Mouse (Mus musculus): ENCODE results near the gene Pde1b. TPM values are rescaled to one million over a fixed set of nuclear protein-coding genes. Genes with fewer than 3 reads are reported as not detected.

Gene Pde1b
- total and polyA plus RNA-seq, 3 experiments = 0.99 to 2.8 (median 1.0) TPM

GRCm38 (mm10) chr15:103472265-103472664 is 30.6 kb upstream of the Pde1b start:
- no peaks in the 10 kb centered on the region for H3K27me3 ChIP-seq (ENCODE audit: control insufficient read depth, insufficient read depth, low read length)
- intact Hi-C loops (cut with DNase I) = no loop called here
- no peaks in the 10 kb centered on the region for H3K4me1 ChIP-seq (ENCODE audit: control insufficient read depth, insufficient read depth, low read length)
- no peak for DNase-seq
- H3K36me3 ChIP-seq (ENCODE audit: control insufficient read depth, insufficient read depth, low read length) = no peaks in the 10 kb centered on the region
- TF ChIP-seq POLR2A (IDR thresholded peaks at IDR 0.05; ENCODE audit: insufficient read depth, low read depth, low read length) = no peak
- TF ChIP-seq EP300 (IDR thresholded peaks at IDR 0.05; ENCODE audit: insufficient read depth, low read depth, low read length) = no peak
- WGBS = 74% methylated on average over 3 of the region's 3 CpGs
- no peak overlapping the region for H3K4me3 ChIP-seq
- H3K9ac ChIP-seq (ENCODE audit: low read depth, low read length) = no peak overlapping the region
- no peaks in the 10 kb centered on the region for H3K79me2 ChIP-seq (replicated peaks; ENCODE audit: control insufficient read depth, insufficient read depth, low read length)
- H3K27ac ChIP-seq = no peak overlapping the region

- no peak overlapping the region for H3K9ac ChIP-seq (ENCODE audit: low read depth, low read length)
- no peaks in the 10 kb centered on the region for H3K36me3 ChIP-seq (ENCODE audit: control insufficient read depth, insufficient read depth, low read length)
- H3K79me2 ChIP-seq (replicated peaks; ENCODE audit: control insufficient read depth, insufficient read depth, low read length) = no peaks in the 10 kb centered on the region
- DNase-seq = no peak
- H3K27me3 ChIP-seq (ENCODE audit: control insufficient read depth, insufficient read depth, low read length) = no peaks in the 10 kb centered on the region
- intact Hi-C loops (cut with DNase I) = no loop called here
- H3K4me1 ChIP-seq (ENCODE audit: control insufficient read depth, insufficient read depth, low read length) = no peaks in the 10 kb centered on the region
- H3K4me3 ChIP-seq = no peak overlapping the region
- no peak for TF ChIP-seq EP300 (IDR thresholded peaks at IDR 0.05; ENCODE audit: insufficient read depth, low read depth, low read length)
- no peak for TF ChIP-seq POLR2A (IDR thresholded peaks at IDR 0.05; ENCODE audit: insufficient read depth, low read depth, low read length)
- no peak for TF ChIP-seq CTCF (IDR thresholded peaks at IDR 0.05)
- no peak overlapping the region for H3K27ac ChIP-seq
- WGBS = 87% methylated on average over 7 of the region's 7 CpGs
Observed at GRCm38 (mm10) chr15:103473182-103473581, 29.7 kb upstream of the Pde1b start.

- no peaks in the 10 kb centered on the region for H3K27me3 ChIP-seq (ENCODE audit: control insufficient read depth, insufficient read depth, low read length)
- H3K36me3 ChIP-seq (ENCODE audit: control insufficient read depth, insufficient read depth, low read length) = no peaks in the 10 kb centered on the region
- no peaks in the 10 kb centered on the region for H3K4me1 ChIP-seq (ENCODE audit: control insufficient read depth, insufficient read depth, low read length)
- no peak overlapping the region for H3K9ac ChIP-seq (ENCODE audit: low read depth, low read length)
- no peaks in the 10 kb centered on the region for H3K79me2 ChIP-seq (replicated peaks; ENCODE audit: control insufficient read depth, insufficient read depth, low read length)
- no peak for TF ChIP-seq CTCF (IDR thresholded peaks at IDR 0.05)
- TF ChIP-seq EP300 (IDR thresholded peaks at IDR 0.05; ENCODE audit: insufficient read depth, low read depth, low read length) = no peak
- no peak for TF ChIP-seq POLR2A (IDR thresholded peaks at IDR 0.05; ENCODE audit: insufficient read depth, low read depth, low read length)
- no peak overlapping the region for H3K4me3 ChIP-seq
- intact Hi-C loops (cut with DNase I) = no loop called here
- no peak overlapping the region for H3K27ac ChIP-seq
- no peak for DNase-seq
- 95% methylated on average over 5 of the region's 5 CpGs for WGBS
Observed at GRCm38 (mm10) chr15:103473769-103474168, 29.1 kb upstream of the Pde1b start.

DNA sequence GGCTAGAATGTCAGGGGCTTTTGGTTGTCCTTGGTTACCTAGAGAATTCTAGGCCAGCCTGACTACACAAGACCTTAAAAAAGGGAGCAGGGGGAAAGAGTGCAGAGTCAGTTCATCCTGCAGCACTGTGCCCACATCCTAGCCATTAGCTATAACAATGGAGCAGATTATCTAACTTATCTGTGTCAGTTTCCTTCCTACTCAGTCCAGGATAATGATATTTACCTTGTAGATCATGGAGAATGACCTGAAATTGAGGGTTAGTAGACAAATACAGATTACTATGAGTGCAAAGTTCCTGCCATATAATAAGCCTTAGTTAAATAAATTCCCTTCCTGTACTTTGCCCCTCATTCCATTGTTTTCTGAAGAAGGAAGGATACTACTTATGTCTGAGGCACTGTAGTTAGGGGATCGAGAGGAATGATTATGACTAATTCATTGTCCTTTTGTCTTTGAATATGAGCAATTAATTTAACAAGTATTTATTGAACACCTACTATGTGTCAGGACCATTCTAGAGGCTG is 23.7 kb upstream of the Pde1b start:
- H3K9ac ChIP-seq (ENCODE audit: low read depth, low read length) = no peak overlapping the region
- WGBS = 50% methylated on average over 1 of the region's 1 CpGs
- H3K36me3 ChIP-seq (ENCODE audit: control insufficient read depth, insufficient read depth, low read length) = no peaks in the 10 kb centered on the region
- H3K27me3 ChIP-seq (ENCODE audit: control insufficient read depth, insufficient read depth, low read length) = no peaks in the 10 kb centered on the region
- H3K27ac ChIP-seq = no peak overlapping the region
- no peak overlapping the region for H3K4me3 ChIP-seq
- DNase-seq = no peak
- intact Hi-C loops (cut with DNase I) = no loop called here
- H3K4me1 ChIP-seq (ENCODE audit: control insufficient read depth, insufficient read depth, low read length) = no peaks in the 10 kb centered on the region
- TF ChIP-seq POLR2A (IDR thresholded peaks at IDR 0.05; ENCODE audit: insufficient read depth, low read depth, low read length) (no peak), EP300 (IDR thresholded peaks at IDR 0.05; ENCODE audit: insufficient read depth, low read depth, low read length) (no peak), CTCF (IDR thresholded peaks at IDR 0.05) (no peak)
- no peaks in the 10 kb centered on the region for H3K79me2 ChIP-seq (replicated peaks; ENCODE audit: control insufficient read depth, insufficient read depth, low read length)

DNA sequence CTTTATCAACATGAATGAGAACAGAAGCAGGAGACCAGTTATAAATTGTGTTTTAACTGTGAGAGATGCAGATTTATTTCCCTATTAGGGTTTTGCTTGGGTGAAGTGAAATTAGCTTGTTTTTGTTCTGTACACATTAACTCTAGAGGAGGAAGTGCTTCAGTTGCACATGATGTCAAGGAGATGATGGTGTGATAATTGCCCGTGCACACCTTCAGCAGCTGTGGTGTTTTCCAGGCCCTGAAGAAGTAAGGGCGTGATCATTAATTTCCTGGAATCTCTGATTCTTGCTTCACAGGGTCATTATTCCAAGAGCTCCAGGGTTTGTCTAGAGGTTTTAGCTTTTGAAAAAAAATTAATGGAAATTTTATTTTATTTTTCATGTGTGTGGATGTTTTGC is 22.7 kb upstream of the Pde1b start:
- intact Hi-C loops (cut with DNase I) = no loop called here
- TF ChIP-seq EP300 (IDR thresholded peaks at IDR 0.05; ENCODE audit: insufficient read depth, low read depth, low read length) (no peak), CTCF (IDR thresholded peaks at IDR 0.05) (no peak), POLR2A (IDR thresholded peaks at IDR 0.05; ENCODE audit: insufficient read depth, low read depth, low read length) (no peak)
- Histone ChIP-seq H3K36me3 (ENCODE audit: control insufficient read depth, insufficient read depth, low read length) (no peaks in the 10 kb centered on the region), H3K9ac (ENCODE audit: low read depth, low read length) (no peak overlapping the region), H3K4me1 (ENCODE audit: control insufficient read depth, insufficient read depth, low read length) (no peaks in the 10 kb centered on the region), H3K27me3 (ENCODE audit: control insufficient read depth, insufficient read depth, low read length) (no peaks in the 10 kb centered on the region), H3K79me2 (replicated peaks; ENCODE audit: control insufficient read depth, insufficient read depth, low read length) (no peaks in the 10 kb centered on the region), H3K4me3 (no peak overlapping the region), H3K27ac (no peak overlapping the region)
- no peak for DNase-seq
- WGBS = 77% methylated on average over 2 of the region's 2 CpGs

GRCm38 (mm10) chr15:103482488-103482887 is 20.3 kb upstream of the Pde1b start:
- H3K27me3 ChIP-seq (ENCODE audit: control insufficient read depth, insufficient read depth, low read length) = no peaks in the 10 kb centered on the region
- no peak for DNase-seq
- no peak overlapping the region for H3K27ac ChIP-seq
- H3K36me3 ChIP-seq (ENCODE audit: control insufficient read depth, insufficient read depth, low read length) = no peaks in the 10 kb centered on the region
- no peaks in the 10 kb centered on the region for H3K4me1 ChIP-seq (ENCODE audit: control insufficient read depth, insufficient read depth, low read length)
- H3K9ac ChIP-seq (ENCODE audit: low read depth, low read length) = no peak overlapping the region
- intact Hi-C loops (cut with DNase I) = no loop called here
- WGBS = 7% methylated on average over 1 of the region's 1 CpGs
- H3K79me2 ChIP-seq (replicated peaks; ENCODE audit: control insufficient read depth, insufficient read depth, low read length) = no peaks in the 10 kb centered on the region
- TF ChIP-seq CTCF (IDR thresholded peaks at IDR 0.05) (peak; percentile 54), EP300 (IDR thresholded peaks at IDR 0.05; ENCODE audit: insufficient read depth, low read depth, low read length) (no peak)
- no peak overlapping the region for H3K4me3 ChIP-seq
